Mouse (Mus musculus) testis, postnatal 14 days (tissue): ENCODE measurements around the gene Galnt2.

Experiments
- DNase-seq: peaks from one replicate; pipeline ENCODE4 v3.0.0; 2021; ENCODE audit warnings: low spot score

The Galnt2 gene

GRCm38 (mm10) chr8:124235536-124235935 is 4.3 kb downstream of the Galnt2 start:
- no peak for DNase-seq

GRCm38 (mm10) chr8:124239350-124239749 is 8.2 kb downstream of the Galnt2 start:
- DNase-seq: no peak

GRCm38 (mm10) chr8:124240932-124241331 is 9.7 kb downstream of the Galnt2 start:
- DNase-seq: no peak

GRCm38 (mm10) chr8:124242208-124242607 is 11.0 kb downstream of the Galnt2 start:
- no peak for DNase-seq

- DNase-seq: no peak
These were observed 11.7 kb downstream of the Galnt2 start for GRCm38 (mm10) chr8:124242913-124243312.

- DNase-seq: no peak
These were observed 16.4 kb downstream of the Galnt2 start for GRCm38 (mm10) chr8:124247581-124247980.

GRCm38 (mm10) chr8:124248688-124249087 is 17.5 kb downstream of the Galnt2 start:
- no peak for DNase-seq

- DNase-seq: no peak
These were observed 19.1 kb downstream of the Galnt2 start for GRCm38 (mm10) chr8:124250255-124250654.

GRCm38 (mm10) chr8:124250785-124251184 is 19.6 kb downstream of the Galnt2 start:
- DNase-seq: no peak

GRCm38 (mm10) chr8:124252533-124252950 is 21.4 kb downstream of the Galnt2 start:
- no peak for DNase-seq

GRCm38 (mm10) chr8:124253939-124254338 is 22.7 kb downstream of the Galnt2 start:
- no peak for DNase-seq

GRCm38 (mm10) chr8:124256841-124257240 is 25.6 kb downstream of the Galnt2 start:
- no peak for DNase-seq

- peak; percentile 55 for DNase-seq
These were observed 26.2 kb downstream of the Galnt2 start for GRCm38 (mm10) chr8:124257363-124257762.

GRCm38 (mm10) chr8:124259146-124259545 is 28.0 kb downstream of the Galnt2 start:
- DNase-seq: no peak

GRCm38 (mm10) chr8:124259925-124260324 is 28.7 kb downstream of the Galnt2 start:
- no peak for DNase-seq

GRCm38 (mm10) chr8:124260371-124260770 is 29.2 kb downstream of the Galnt2 start:
- no peak for DNase-seq

GRCm38 (mm10) chr8:124263058-124263457 is 31.9 kb downstream of the Galnt2 start:
- DNase-seq: no peak

GRCm38 (mm10) chr8:124264032-124264431 is 32.8 kb downstream of the Galnt2 start:
- DNase-seq: no peak

- DNase-seq: no peak
These were observed 33.5 kb downstream of the Galnt2 start for GRCm38 (mm10) chr8:124264671-124265070.

- no peak for DNase-seq
These were observed 33.9 kb downstream of the Galnt2 start for GRCm38 (mm10) chr8:124265130-124265529.

- DNase-seq: no peak
These were observed 34.6 kb downstream of the Galnt2 start for GRCm38 (mm10) chr8:124265798-124266197.

GRCm38 (mm10) chr8:124267206-124267605 is 36.0 kb downstream of the Galnt2 start:
- no peak for DNase-seq

GRCm38 (mm10) chr8:124270504-124270903 is 39.3 kb downstream of the Galnt2 start:
- no peak for DNase-seq

GRCm38 (mm10) chr8:124270904-124271303 is 39.7 kb downstream of the Galnt2 start:
- no peak for DNase-seq

GRCm38 (mm10) chr8:124271518-124271917 is 40.3 kb downstream of the Galnt2 start:
- no peak for DNase-seq
